Mouse (Mus musculus) liver, adult 2 months (tissue): ENCODE data around the gene Zfp119b.

Source experiments
- CTCF ChIP-seq: fragments of 200-500 bp; IDR thresholded peaks from 2 replicates; pipeline ENCODE4 v1.5.1; 2011; ENCODE audit warnings: low read depth, low read length, control low read depth
- POLR2A ChIP-seq: fragments of 200-500 bp; IDR thresholded peaks from 2 replicates; pipeline ENCODE4 v1.6.1; 2011; ENCODE audit warnings: low read length, control low read depth; ENCODE audit not compliant: insufficient read depth; ENCODE audit errors: extremely low read depth

DNA sequence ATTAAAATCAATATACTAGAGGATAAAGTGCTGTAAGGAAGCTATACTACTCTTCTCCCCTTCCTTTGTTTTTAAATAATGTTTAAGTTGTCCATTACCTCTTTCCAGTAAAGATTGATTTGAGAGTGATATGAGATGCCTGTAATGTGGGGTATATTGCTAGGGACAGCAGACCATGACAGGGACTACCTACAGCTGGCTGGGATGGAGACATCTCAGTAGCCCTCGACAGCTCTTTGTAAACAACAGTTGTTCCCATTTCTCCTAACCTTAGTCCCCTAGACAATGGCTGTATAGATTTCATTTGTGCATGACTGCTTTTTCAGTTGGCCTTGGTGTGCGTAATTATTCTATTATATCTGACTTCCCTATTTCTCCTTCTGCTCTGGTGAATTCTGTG, 46.2 kb downstream of the Zfp119b start:
- no peak for TF ChIP-seq CTCF
- no peak for TF ChIP-seq POLR2A
